Mouse (Mus musculus) C2C12 (cell line): ENCODE results near the gene H2al1h.
"Not testable (repeated sequence)": the region's sequence is repeated elsewhere in the genome, so short reads cannot be mapped to it uniquely, and the experiment has no call there.

ENCODE experiments used
- CTCF ChIP-seq: IDR thresholded peaks from one replicate; pipeline ENCODE4 v1.5.1; 2011; ENCODE audit not compliant: control insufficient read depth, insufficient read depth, insufficient read length
- MYOG ChIP-seq: IDR thresholded peaks from one replicate; pipeline ENCODE4 v1.6.1; 2011; ENCODE audit not compliant: control insufficient read depth, insufficient read length; ENCODE audit errors: extremely low read depth
- USF1 ChIP-seq: IDR thresholded peaks from one replicate; pipeline ENCODE4 v1.6.1; 2011; ENCODE audit warnings: low read depth, mild to moderate bottlenecking, control low read depth, moderate library complexity

- TF ChIP-seq CTCF, USF1, MYOG: not testable (repeated sequence)
Observed at GRCm38 (mm10) chrX:11321192-11321591, at the start of gene H2al1h.
